Mouse (Mus musculus) lung, postnatal 0 days (tissue): Measurements from ENCODE around the gene Fggy.

Experiments
- CTCF ChIP-seq: IDR thresholded peaks from 2 replicates; pipeline ENCODE4 v1.5.1; 2016; ENCODE audit warnings: antibody characterized with exemption, mild to moderate bottlenecking
- EP300 ChIP-seq: IDR thresholded peaks from 2 replicates; pipeline ENCODE4 v1.6.1; 2016; ENCODE audit warnings: antibody characterized with exemption, mild to moderate bottlenecking, control low read depth

DNA sequence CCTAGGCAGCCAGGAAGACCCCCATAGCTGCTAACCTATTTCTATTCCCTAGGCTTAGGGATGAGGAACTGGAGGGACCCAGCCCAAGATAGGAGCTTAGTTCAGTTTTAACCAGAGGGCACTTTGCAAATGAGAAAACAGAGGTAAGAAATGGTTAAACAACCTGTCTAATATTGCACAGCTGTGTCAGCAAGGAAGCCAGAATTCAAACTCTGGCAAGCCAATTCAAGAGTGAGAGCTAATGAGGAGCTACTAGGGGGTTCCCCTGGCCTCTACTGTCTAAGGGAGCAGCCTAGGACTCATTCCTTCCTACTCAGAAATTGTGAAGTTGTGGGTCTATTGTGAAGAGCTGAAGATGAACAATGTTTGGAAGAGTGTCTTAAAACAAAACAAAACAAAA lies 289.9 kb downstream of the Fggy start:
- TF ChIP-seq CTCF (no peak), EP300 (no peak)
